Mouse (Mus musculus): ENCODE measurements at regions not wholly inside any gene's neighbourhood (a gene's known extent, or its start where the extent isn't known, plus 50 kb on each side); places are given as distances from the start of the nearest gene placed in this dataset.

- H3K36me3 ChIP-seq (ENCODE audit: control insufficient read depth, insufficient read depth, low read length, poor library complexity, severe bottlenecking) = no peaks in the 10 kb centered on the region
- H3K9ac ChIP-seq (ENCODE audit: insufficient read depth, low read depth, low read length, poor library complexity, severe bottlenecking) = no peak overlapping the region
- no peaks in the 10 kb centered on the region for H3K9me3 ChIP-seq (ENCODE audit: control insufficient read depth, insufficient read depth, low read depth, low read length)
- no peak for TF ChIP-seq ZNF384 (IDR thresholded peaks at IDR 0.05; ENCODE audit: low read depth, low read length)
- TF ChIP-seq HCFC1 (IDR thresholded peaks at IDR 0.05; ENCODE audit: borderline replicate concordance, insufficient read depth, low read length) = no peak
- TF ChIP-seq ZC3H11A (IDR thresholded peaks at IDR 0.05; ENCODE audit: borderline replicate concordance, low read depth, low read length) = no peak
- no peak for TF ChIP-seq MAFK (IDR thresholded peaks at IDR 0.05; ENCODE audit: insufficient read depth, low read depth, low read length)
- TF ChIP-seq CHD2 (IDR thresholded peaks at IDR 0.05; ENCODE audit: low read depth, low read length) = no peak
- H3K4me1 ChIP-seq (ENCODE audit: control insufficient read depth in 2 of 2, insufficient read depth in 2 of 2, low read length in 2 of 2, poor library complexity in 1 of 2) = no peaks in the 10 kb centered on the region
- no peak overlapping the region for H3K27ac ChIP-seq (ENCODE audit: insufficient read depth, low read depth, low read length, poor library complexity, severe bottlenecking)
- in situ Hi-C loops (cut with MboI; ENCODE audit: low sequenced_read_pairs in 2 of 2, unreplicated experiment in 2 of 2) = no loop called here
- DNase-seq (ENCODE audit: low read depth, low spot score) = no peak
- no peak overlapping the region for H3K4me3 ChIP-seq (ENCODE audit: insufficient read depth in 1 of 2, low read depth in 1 of 2, low read length in 2 of 2, poor library complexity in 1 of 2, severe bottlenecking in 1 of 2)
These were observed 297.0 kb upstream of the Jag1 start for GRCm38 (mm10) chr2:137413432-137413831.

- TF ChIP-seq CHD2 (IDR thresholded peaks at IDR 0.05; ENCODE audit: low read depth, low read length) (no peak), ZNF384 (IDR thresholded peaks at IDR 0.05; ENCODE audit: low read depth, low read length) (no peak), ZC3H11A (IDR thresholded peaks at IDR 0.05; ENCODE audit: borderline replicate concordance, low read depth, low read length) (no peak), HCFC1 (IDR thresholded peaks at IDR 0.05; ENCODE audit: borderline replicate concordance, insufficient read depth, low read length) (no peak), MAFK (IDR thresholded peaks at IDR 0.05; ENCODE audit: insufficient read depth, low read depth, low read length) (no peak)
- DNase-seq (ENCODE audit: low read depth, low spot score) = no peak
- in situ Hi-C loops (cut with MboI; ENCODE audit: low sequenced_read_pairs in 2 of 2, unreplicated experiment in 2 of 2) = no loop called here
- H3K36me3 ChIP-seq (ENCODE audit: control insufficient read depth, insufficient read depth, low read length, poor library complexity, severe bottlenecking) = no peaks in the 10 kb centered on the region
- H3K9me3 ChIP-seq (ENCODE audit: control insufficient read depth, insufficient read depth, low read depth, low read length) = no peaks in the 10 kb centered on the region
- no peak overlapping the region for H3K27ac ChIP-seq (ENCODE audit: insufficient read depth, low read depth, low read length, poor library complexity, severe bottlenecking)
- no peak overlapping the region for H3K4me3 ChIP-seq (ENCODE audit: insufficient read depth in 1 of 2, low read depth in 1 of 2, low read length in 2 of 2, poor library complexity in 1 of 2, severe bottlenecking in 1 of 2)
- H3K9ac ChIP-seq (ENCODE audit: insufficient read depth, low read depth, low read length, poor library complexity, severe bottlenecking) = no peak overlapping the region
- H3K4me1 ChIP-seq (ENCODE audit: control insufficient read depth in 2 of 2, insufficient read depth in 2 of 2, low read length in 2 of 2, poor library complexity in 1 of 2) = no peaks in the 10 kb centered on the region
These were observed 293.2 kb upstream of the Jag1 start for GRCm38 (mm10) chr2:137409611-137410010.

GRCm38 (mm10) chr2:137408294-137408693, 291.9 kb upstream of the Jag1 start:
- in situ Hi-C loops (cut with MboI; ENCODE audit: low sequenced_read_pairs in 2 of 2, unreplicated experiment in 2 of 2) = no loop called here
- Histone ChIP-seq H3K9ac (ENCODE audit: insufficient read depth, low read depth, low read length, poor library complexity, severe bottlenecking) (no peak overlapping the region), H3K4me1 (ENCODE audit: control insufficient read depth in 2 of 2, insufficient read depth in 2 of 2, low read length in 2 of 2, poor library complexity in 1 of 2) (no peaks in the 10 kb centered on the region), H3K4me3 (ENCODE audit: insufficient read depth in 1 of 2, low read depth in 1 of 2, low read length in 2 of 2, poor library complexity in 1 of 2, severe bottlenecking in 1 of 2) (no peak overlapping the region), H3K9me3 (ENCODE audit: control insufficient read depth, insufficient read depth, low read depth, low read length) (no peaks in the 10 kb centered on the region), H3K27ac (ENCODE audit: insufficient read depth, low read depth, low read length, poor library complexity, severe bottlenecking) (no peak overlapping the region), H3K36me3 (ENCODE audit: control insufficient read depth, insufficient read depth, low read length, poor library complexity, severe bottlenecking) (no peaks in the 10 kb centered on the region)
- no peak for DNase-seq (ENCODE audit: low read depth, low spot score)
- TF ChIP-seq ZNF384 (IDR thresholded peaks at IDR 0.05; ENCODE audit: low read depth, low read length) (no peak), HCFC1 (IDR thresholded peaks at IDR 0.05; ENCODE audit: borderline replicate concordance, insufficient read depth, low read length) (no peak), MAFK (IDR thresholded peaks at IDR 0.05; ENCODE audit: insufficient read depth, low read depth, low read length) (no peak), ZC3H11A (IDR thresholded peaks at IDR 0.05; ENCODE audit: borderline replicate concordance, low read depth, low read length) (no peak), CHD2 (IDR thresholded peaks at IDR 0.05; ENCODE audit: low read depth, low read length) (no peak)

- Histone ChIP-seq H3K4me1 (ENCODE audit: control insufficient read depth in 2 of 2, insufficient read depth in 2 of 2, low read length in 2 of 2, poor library complexity in 1 of 2) (no peaks in the 10 kb centered on the region), H3K9ac (ENCODE audit: insufficient read depth, low read depth, low read length, poor library complexity, severe bottlenecking) (no peak overlapping the region), H3K9me3 (ENCODE audit: control insufficient read depth, insufficient read depth, low read depth, low read length) (peaks cover 3% of the 10 kb centered on the region; the same call in 1 of the 2 replicates), H3K4me3 (ENCODE audit: insufficient read depth in 1 of 2, low read depth in 1 of 2, low read length in 2 of 2, poor library complexity in 1 of 2, severe bottlenecking in 1 of 2) (no peak overlapping the region), H3K27ac (ENCODE audit: insufficient read depth, low read depth, low read length, poor library complexity, severe bottlenecking) (no peak overlapping the region), H3K36me3 (ENCODE audit: control insufficient read depth, insufficient read depth, low read length, poor library complexity, severe bottlenecking) (no peaks in the 10 kb centered on the region)
- in situ Hi-C loops (cut with MboI; ENCODE audit: low sequenced_read_pairs in 2 of 2, unreplicated experiment in 2 of 2) = no loop called here
- TF ChIP-seq HCFC1 (IDR thresholded peaks at IDR 0.05; ENCODE audit: borderline replicate concordance, insufficient read depth, low read length) = no peak
- no peak for TF ChIP-seq ZNF384 (IDR thresholded peaks at IDR 0.05; ENCODE audit: low read depth, low read length)
- no peak for TF ChIP-seq CHD2 (IDR thresholded peaks at IDR 0.05; ENCODE audit: low read depth, low read length)
- no peak for TF ChIP-seq MAFK (IDR thresholded peaks at IDR 0.05; ENCODE audit: insufficient read depth, low read depth, low read length)
- no peak for TF ChIP-seq ZC3H11A (IDR thresholded peaks at IDR 0.05; ENCODE audit: borderline replicate concordance, low read depth, low read length)
- DNase-seq (ENCODE audit: low read depth, low spot score) = no peak
These were observed 277.0 kb upstream of the Jag1 start for GRCm38 (mm10) chr2:137393486-137393885.

- TF ChIP-seq ZC3H11A (IDR thresholded peaks at IDR 0.05; ENCODE audit: borderline replicate concordance, low read depth, low read length) (no peak), MAFK (IDR thresholded peaks at IDR 0.05; ENCODE audit: insufficient read depth, low read depth, low read length) (no peak), ZNF384 (IDR thresholded peaks at IDR 0.05; ENCODE audit: low read depth, low read length) (no peak)
- in situ Hi-C loops (cut with MboI; ENCODE audit: low sequenced_read_pairs in 2 of 2, unreplicated experiment in 2 of 2) = no loop called here
- H3K4me3 ChIP-seq (ENCODE audit: insufficient read depth in 1 of 2, low read depth in 1 of 2, low read length in 2 of 2, poor library complexity in 1 of 2, severe bottlenecking in 1 of 2) = no peak overlapping the region
- no peak overlapping the region for H3K27ac ChIP-seq (ENCODE audit: insufficient read depth, low read depth, low read length, poor library complexity, severe bottlenecking)
- H3K9ac ChIP-seq (ENCODE audit: insufficient read depth, low read depth, low read length, poor library complexity, severe bottlenecking) = no peak overlapping the region
- H3K4me1 ChIP-seq (ENCODE audit: control insufficient read depth in 2 of 2, insufficient read depth in 2 of 2, low read length in 2 of 2, poor library complexity in 1 of 2) = no peaks in the 10 kb centered on the region
- DNase-seq (ENCODE audit: low read depth, low spot score) = no peak
- H3K9me3 ChIP-seq (ENCODE audit: control insufficient read depth, insufficient read depth, low read depth, low read length) = no peaks in the 10 kb centered on the region
- no peaks in the 10 kb centered on the region for H3K36me3 ChIP-seq (ENCODE audit: control insufficient read depth, insufficient read depth, low read length, poor library complexity, severe bottlenecking)
These were observed 263.4 kb upstream of the Jag1 start for GRCm38 (mm10) chr2:137379816-137380215.

Data from ES-E14 (cell line).